In genomic region chr5:38308873-38309272, GRCm38 (mm10) we compare ENCODE assay signal across 9 mouse cellular contexts. TPM values are rescaled to one million over a fixed set of nuclear protein-coding genes. Genes with fewer than 3 reads are reported as not detected.
DNase-seq lines count a peak whose midpoint lies in the region; ATAC-seq and TF ChIP-seq lines count a peak whose summit lies in the region.
"Had no signal": no experiment of that assay in that cellular context is flagged by ENCODE, and none has a peak within 500 bp of the region (broad histone marks: within the 10 kb centered on the region; RNA-seq: fewer than 3 reads in every experiment).

No protein-coding gene starts in this region.

- H3K27ac ChIP-seq in heart, embryonic 10.5 days: no peak overlapping the region
- no peak overlapping the region for H3K27ac ChIP-seq in hindbrain, embryonic 12.5 days
- no peak overlapping the region for H3K27ac ChIP-seq in spleen, adult 2 months (ENCODE audit: insufficient read depth, low read length)

- in situ Hi-C loops in Patski (cut with MboI; ENCODE audit: low pct_unique_long_range_greater_than_20kb): loop anchor here (5.0 kb wide), 2 partner anchors 158 to 313 kb away; no protein-coding TSS in a partner anchor

- POLR2A ChIA-PET in Patski (lab: Charles Lee): no interaction called here

- DNase-seq in heart, adult 8-10 months (ENCODE audit: low spot score): peak; percentile 50
- DNase-seq in heart, embryonic 10.5 days (ENCODE audit: low spot score): no peak
- no peak for DNase-seq in Patski (ENCODE audit: low read depth, low spot score)
- peak; percentile 53 to 77 for DNase-seq in cerebellum, postnatal 25 days
- peak; percentile 28 to 45 for DNase-seq in layer of hippocampus, postnatal 36 days
- DNase-seq in lung, postnatal 25 days (ENCODE audit: low spot score): peak; percentile 50
- peak in 1 of 2 experiments; percentile 53 for DNase-seq in spleen, adult 2 months (ENCODE audit: low read depth in 1 of 2, low spot score in 2 of 2)

- no peak for TF ChIP-seq POLR2A in spleen, adult 2 months (IDR thresholded peaks at IDR 0.05; ENCODE audit: low read depth, low read length)

- H3K9ac ChIP-seq in hindbrain, embryonic 12.5 days: no peak overlapping the region

- no peak overlapping the region for H3K4me3 ChIP-seq in heart, embryonic 10.5 days
- H3K4me3 ChIP-seq in hindbrain, embryonic 12.5 days: no peak overlapping the region
- no peak overlapping the region for H3K4me3 ChIP-seq in spleen, adult 2 months (ENCODE audit: extremely low read depth, insufficient read depth, insufficient read length)

- peaks cover 3% of the 10 kb centered on the region for H3K4me1 ChIP-seq in heart, embryonic 10.5 days
- no peaks in the 10 kb centered on the region for H3K4me1 ChIP-seq in hindbrain, embryonic 12.5 days
- no peaks in the 10 kb centered on the region for H3K4me1 ChIP-seq in spleen, adult 2 months (ENCODE audit: control insufficient read depth, insufficient read depth, insufficient read length)

- TF ChIP-seq CTCF in Patski (IDR thresholded peaks at IDR 0.05): peak; percentile 64
- TF ChIP-seq CTCF in spleen, adult 2 months (IDR thresholded peaks at IDR 0.05; ENCODE audit: extremely low read depth, insufficient read depth, insufficient read length, insufficient replicate concordance): peak; percentile 39; the same call in 1 of the 2 replicates

- CTCF ChIA-PET in Patski (lab: Charles Lee): interaction anchor here (0.7 to 4.5 kb wide), 18 partner anchors 17 to 324 kb away, joined by 3 to 27 read pairs (median 4); partner anchors contain the start of gene Tmem128

- H3K36me3 ChIP-seq in heart, embryonic 10.5 days: no peaks in the 10 kb centered on the region
- H3K36me3 ChIP-seq in hindbrain, embryonic 12.5 days: no peaks in the 10 kb centered on the region
- no peaks in the 10 kb centered on the region for H3K36me3 ChIP-seq in spleen, adult 2 months (ENCODE audit: control insufficient read depth, insufficient read depth, low read length)

- peaks cover 7% of the 10 kb centered on the region; the same call in 1 of the 2 replicates for H3K27me3 ChIP-seq in heart, embryonic 10.5 days (ENCODE audit: insufficient read depth, poor library complexity, severe bottlenecking)
- H3K27me3 ChIP-seq in Patski: peaks cover 5% of the 10 kb centered on the region
- peaks cover 14% of the 10 kb centered on the region; the same call in 1 of the 2 replicates for H3K27me3 ChIP-seq in hindbrain, embryonic 12.5 days
- no peaks in the 10 kb centered on the region for H3K27me3 ChIP-seq in spleen, adult 2 months (ENCODE audit: control insufficient read depth, insufficient read depth, low read length)

- peak; percentile 49 for ATAC-seq in Patski
- peak; percentile 27; the same call in 1 of the 2 replicates for ATAC-seq in hindbrain, embryonic 12.5 days (ENCODE audit: low FRiP score)

- 52% methylated on average over 5 of the region's 5 CpGs for WGBS in heart, embryonic 10.5 days
- 46% methylated on average over 5 of the region's 5 CpGs for WGBS in hindbrain, embryonic 12.5 days
- WGBS in spleen, adult 2 months: 48% methylated on average over 5 of the region's 5 CpGs

- H3K9me3 ChIP-seq in heart, embryonic 10.5 days: no peaks in the 10 kb centered on the region
- H3K9me3 ChIP-seq in hindbrain, embryonic 12.5 days (replicated peaks): no peaks in the 10 kb centered on the region

- no peak overlapping the region for H3K4me2 ChIP-seq in hindbrain, embryonic 12.5 days (replicated peaks)

RNA-seq across cellular contexts. Expression of gene Drd5, which starts 10.3 kb away (rescaled TPM):
- total RNA-seq in heart, adult 8-10 months (2022): not detected
- polyA plus RNA-seq in heart, embryonic 10.5 days (2016; fragmentation: Nextera tagmentation; extraction: Ambion mirVana): not detected in 2 replicates
- not detected for polyA plus RNA-seq in Patski (2021)
- polyA plus RNA-seq in hindbrain, embryonic 12.5 days (2016; fragmentation: Nextera tagmentation; extraction: Ambion mirVana): 0.09 and 0.14 TPM in 2 replicates
- total RNA-seq in layer of hippocampus, postnatal 36 days (2021): 10 to 100 TPM; 14.1 to 16.5 TPM
- polyA plus RNA-seq in spleen, adult 2 months (2012; rRNA removed): 0.98 and 1.2 TPM in 2 replicates
- polyA plus RNA-seq: liver, embryonic 16.5 days had no signal

RNA-seq across cellular contexts. Expression of gene Otop1, which starts 33.1 kb away (rescaled TPM):
- total RNA-seq in heart, adult 8-10 months (2022): under 1 TPM; 0.12 to 0.28 (median 0.18) TPM
- 0.06 TPM in 1 of 2 replicates, not detected in the other for polyA plus RNA-seq in heart, embryonic 10.5 days (2016; fragmentation: Nextera tagmentation; extraction: Ambion mirVana)
- polyA plus RNA-seq in Patski (2021): not detected
- 0.48 TPM in 1 of 2 replicates, not detected in the other for polyA plus RNA-seq in hindbrain, embryonic 12.5 days (2016; fragmentation: Nextera tagmentation; extraction: Ambion mirVana)
- not detected for total RNA-seq in layer of hippocampus, postnatal 36 days (2021)
- polyA plus RNA-seq in spleen, adult 2 months (2012; rRNA removed): 0.02 and 0.04 TPM in 2 replicates
- polyA plus RNA-seq: liver, embryonic 16.5 days had no signal

RNA-seq across cellular contexts. Expression of gene Tmem128, which starts 48.9 kb away (rescaled TPM):
- total RNA-seq in heart, adult 8-10 months (2022): 10 to 100 TPM in 3 of 4 experiments, 1 to 10 TPM in 1; 9.5 to 12.0 (median 11.6) TPM
- 48.6 and 56.7 TPM in 2 replicates for polyA plus RNA-seq in heart, embryonic 10.5 days (2016; fragmentation: Nextera tagmentation; extraction: Ambion mirVana)
- polyA plus RNA-seq in Patski (2021): 63.1 TPM
- 85.4 and 90.4 TPM in 2 replicates for polyA plus RNA-seq in hindbrain, embryonic 12.5 days (2016; fragmentation: Nextera tagmentation; extraction: Ambion mirVana)
- total RNA-seq in layer of hippocampus, postnatal 36 days (2021): 10 to 100 TPM; 30.9 to 31.6 TPM
- polyA plus RNA-seq in spleen, adult 2 months (2012; rRNA removed): 21.4 and 21.7 TPM in 2 replicates

Comparison
In these comparisons a context has a peak if more than half of its experiments do, and no peak if none do; other contexts are left out.
1. DNase-seq: peak in heart, adult 8-10 months (single experiment), cerebellum, postnatal 25 days (2 of 2), layer of hippocampus, postnatal 36 days (2 of 2) and lung, postnatal 25 days (single experiment); none in heart, embryonic 10.5 days (single experiment) and Patski (single experiment).